Mouse (Mus musculus): ENCODE data around the gene Ptp4a2. TPM values are rescaled to one million over a fixed set of nuclear protein-coding genes. Genes with fewer than 3 reads are reported as not detected.
"Not testable (repeated sequence)": the region's sequence is repeated elsewhere in the genome, so short reads cannot be mapped to it uniquely, and the experiment has no call there.

Ptp4a2 gene
- total RNA-seq, 1 experiment from 2014 or later = 364 TPM

DNA sequence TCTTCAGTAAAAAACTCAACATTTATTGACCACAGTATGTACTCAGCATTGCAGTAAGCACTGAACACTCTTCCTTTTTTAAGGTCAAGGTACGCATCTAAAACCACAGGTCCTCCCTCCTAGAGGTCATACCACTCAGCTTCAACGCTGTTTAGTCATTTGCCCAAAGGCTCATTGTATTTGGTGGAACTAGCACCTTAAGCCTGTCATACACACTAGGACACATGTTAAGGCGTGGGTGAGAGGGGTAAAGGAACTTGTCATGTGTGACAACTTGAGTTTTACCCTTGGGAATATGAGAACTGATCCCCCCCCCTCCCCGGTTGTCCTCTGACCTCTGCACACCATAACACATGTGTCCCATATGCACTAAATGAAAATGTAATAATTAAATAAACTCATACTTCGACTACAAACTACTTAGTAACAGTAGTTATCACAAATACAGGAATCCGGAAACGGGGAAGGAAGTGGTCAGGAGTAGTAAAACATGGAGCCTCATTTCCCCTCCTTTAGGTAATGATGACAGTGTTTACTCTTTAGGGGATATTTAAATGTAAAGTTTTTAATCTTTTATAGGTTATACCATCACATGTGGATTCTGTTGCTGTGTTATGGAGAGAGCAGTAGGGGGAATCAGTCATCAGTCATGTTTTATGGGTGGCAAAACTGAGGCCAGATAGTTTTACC is 29.0 kb downstream of the Ptp4a2 start:
- ATAC-seq (replicated peaks; ENCODE audit: low read depth, poor library complexity, severe bottlenecking) = peak; percentile 63

DNA sequence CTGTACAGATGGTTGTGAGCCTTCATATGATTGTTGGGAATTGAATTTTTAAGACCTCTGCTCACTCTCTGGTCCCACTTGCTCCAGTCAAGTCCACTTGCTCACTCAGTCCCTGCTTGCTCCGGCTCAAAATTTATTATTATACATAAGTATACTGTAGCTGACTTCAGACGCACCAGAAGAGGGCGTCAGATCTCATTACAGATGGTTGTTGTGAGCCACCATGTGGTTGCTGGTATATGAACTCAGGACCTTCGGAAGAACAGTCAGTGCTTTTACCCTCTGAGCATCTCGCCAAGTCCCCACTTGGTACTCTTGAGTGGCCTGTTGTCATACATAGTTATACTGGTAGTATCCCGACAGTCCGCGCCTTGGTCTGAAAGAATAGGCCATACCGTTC is 35.8 kb downstream of the Ptp4a2 start:
- ATAC-seq (replicated peaks; ENCODE audit: low read depth, poor library complexity, severe bottlenecking) = no peak

GRCm38 (mm10) chr4:129850491-129850890 is 39.5 kb downstream of the Ptp4a2 start:
- no peak for ATAC-seq (replicated peaks; ENCODE audit: low read depth, poor library complexity, severe bottlenecking)

GRCm38 (mm10) chr4:129851861-129852260 is 40.8 kb downstream of the Ptp4a2 start:
- ATAC-seq (replicated peaks; ENCODE audit: low read depth, poor library complexity, severe bottlenecking) = no peak

- no peak for ATAC-seq (replicated peaks; ENCODE audit: low read depth, poor library complexity, severe bottlenecking)
These were observed 42.0 kb downstream of the Ptp4a2 start for GRCm38 (mm10) chr4:129853053-129853452.

DNA sequence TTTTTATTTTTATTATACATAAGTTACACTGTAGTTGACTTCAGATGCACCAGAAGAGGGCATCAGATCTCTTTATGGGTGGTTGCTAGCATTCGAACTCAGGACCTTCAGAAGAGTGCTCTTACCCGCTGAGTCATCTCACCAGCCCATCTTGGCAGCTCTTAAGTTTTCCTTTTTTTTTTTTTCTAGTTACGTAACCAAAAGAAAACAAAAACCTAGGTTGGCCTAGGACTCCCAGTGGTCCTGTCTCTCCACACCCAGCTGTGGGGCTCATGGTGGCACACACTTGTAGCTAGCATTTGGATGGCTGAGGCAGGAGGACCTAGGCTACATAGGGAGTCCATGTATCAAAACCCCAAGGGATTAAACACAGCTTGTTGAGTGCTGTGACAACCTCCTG is 43.0 kb downstream of the Ptp4a2 start:
- no peak for ATAC-seq (replicated peaks; ENCODE audit: low read depth, poor library complexity, severe bottlenecking)

DNA sequence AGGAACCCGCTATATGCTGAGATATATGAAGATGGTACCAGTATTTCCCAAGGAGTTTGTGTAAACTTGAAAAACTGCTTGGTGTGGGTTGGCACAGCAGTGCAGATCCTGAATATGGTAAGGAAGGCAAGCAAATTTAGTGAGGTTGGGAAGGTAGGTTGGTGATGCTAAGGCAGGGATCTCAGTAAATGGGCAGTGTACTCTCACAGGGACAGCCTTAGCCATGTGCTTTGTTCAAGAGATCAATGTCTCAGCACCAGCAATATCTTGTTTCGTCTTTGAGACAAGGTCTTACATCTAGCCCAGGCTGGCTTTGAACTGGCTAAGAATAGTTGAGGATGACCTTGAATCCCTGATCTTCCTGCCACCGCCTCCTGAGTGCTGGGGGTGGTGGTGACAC is 43.6 kb downstream of the Ptp4a2 start:
- ATAC-seq (replicated peaks; ENCODE audit: low read depth, poor library complexity, severe bottlenecking) = no peak

DNA sequence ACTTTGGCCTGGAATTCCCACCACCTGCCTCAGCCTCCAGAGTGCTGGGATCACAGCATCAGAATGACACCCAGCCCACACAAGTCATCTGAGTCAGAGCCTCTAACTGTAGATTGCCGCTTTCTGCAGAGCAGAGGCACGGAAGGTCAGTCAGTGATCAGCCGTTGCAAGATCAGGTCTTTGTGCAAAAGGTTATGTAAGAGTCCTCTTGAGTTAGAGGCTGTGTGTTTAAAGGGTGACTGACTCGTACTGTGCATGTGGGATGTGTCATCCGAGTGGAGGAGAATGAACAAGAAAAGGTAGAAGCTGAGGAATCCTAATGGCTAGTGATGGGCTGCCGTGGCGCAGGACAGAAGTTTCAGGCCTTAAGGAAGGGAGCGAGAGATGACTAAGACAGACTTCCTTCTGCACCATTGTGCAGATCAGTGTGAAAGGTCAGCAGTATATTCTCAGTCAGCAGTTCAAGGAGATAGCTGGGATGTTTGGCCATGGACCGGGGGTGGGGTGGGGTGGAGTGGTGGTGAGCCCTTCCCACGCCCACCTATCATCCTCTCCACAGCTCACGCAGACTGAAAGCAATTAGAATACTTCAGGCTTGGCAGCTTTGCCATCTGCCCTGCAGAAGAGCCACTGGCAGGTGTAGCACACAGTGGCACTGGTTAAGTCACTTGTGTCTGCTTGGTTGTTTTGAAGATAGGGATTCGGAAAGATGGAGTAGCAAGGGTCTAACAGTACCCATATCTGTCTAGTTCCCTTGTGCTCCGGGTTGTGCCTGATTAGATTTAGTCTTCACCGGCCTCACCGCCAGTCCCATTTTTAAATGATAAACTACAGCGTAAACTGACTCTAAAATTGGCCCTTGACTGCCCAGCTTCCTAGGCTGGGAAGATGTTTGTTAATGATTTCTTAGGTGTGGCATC is 44.3 kb downstream of the Ptp4a2 start:
- no peak; the same call in 1 of the 2 replicates for ATAC-seq (replicated peaks; ENCODE audit: low read depth, poor library complexity, severe bottlenecking)

GRCm38 (mm10) chr4:129860456-129860855 is 49.4 kb downstream of the Ptp4a2 start:
- ATAC-seq (replicated peaks; ENCODE audit: low read depth, poor library complexity, severe bottlenecking) = no peak

GRCm38 (mm10) chr4:129861400-129861799 is 50.4 kb downstream of the Ptp4a2 start:
- peak; percentile 62 for ATAC-seq (replicated peaks; ENCODE audit: low read depth, poor library complexity, severe bottlenecking)

DNA sequence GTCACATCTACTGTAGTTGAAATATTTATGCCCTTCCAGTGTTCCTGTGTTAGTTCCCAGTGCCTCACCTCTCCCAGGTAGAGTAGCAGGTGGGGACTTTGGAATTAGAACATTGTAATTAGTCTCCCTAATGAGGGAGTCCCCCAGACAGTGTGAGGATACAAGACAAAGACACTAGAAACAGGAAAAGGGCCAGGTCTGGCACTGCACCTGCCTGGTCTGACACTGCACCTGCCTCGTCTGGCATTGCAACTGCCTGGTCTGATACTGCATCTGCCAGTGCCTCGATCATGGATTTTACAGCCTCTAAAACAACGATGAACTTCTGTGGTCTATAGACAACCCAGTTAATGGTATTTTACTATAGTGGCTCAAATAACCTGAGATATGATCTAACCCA is 51.3 kb downstream of the Ptp4a2 start:
- ATAC-seq (replicated peaks; ENCODE audit: low read depth, poor library complexity, severe bottlenecking) = no peak

DNA sequence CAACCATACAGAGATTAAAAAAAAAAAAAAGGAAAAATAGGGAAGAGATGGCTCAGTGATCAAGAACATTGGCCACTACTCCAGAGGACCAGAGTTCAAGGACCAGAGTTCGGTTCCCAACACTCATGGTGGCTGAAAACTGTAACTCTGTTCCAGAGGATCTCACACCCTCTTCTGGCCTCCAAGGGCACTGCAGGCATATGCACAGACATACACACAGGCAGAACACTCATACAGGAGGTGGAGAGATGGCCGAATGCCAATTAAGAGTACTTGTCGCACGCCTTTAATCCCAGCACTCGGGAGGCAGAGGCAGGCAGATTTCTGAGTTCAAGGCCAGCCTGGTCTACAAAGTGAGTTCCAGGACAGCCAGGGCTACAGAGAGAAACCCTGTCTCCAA is 55.2 kb downstream of the Ptp4a2 start:
- not testable (repeated sequence) for ATAC-seq (replicated peaks; ENCODE audit: low read depth, poor library complexity, severe bottlenecking)

- ATAC-seq (replicated peaks; ENCODE audit: low read depth, poor library complexity, severe bottlenecking) = no peak
These were observed 57.2 kb downstream of the Ptp4a2 start for GRCm38 (mm10) chr4:129868211-129868610.

- ATAC-seq (replicated peaks; ENCODE audit: low read depth, poor library complexity, severe bottlenecking) = no peak
These were observed 59.5 kb downstream of the Ptp4a2 start for GRCm38 (mm10) chr4:129870483-129870882.

GRCm38 (mm10) chr4:129872376-129872922 is 61.4 kb downstream of the Ptp4a2 start:
- no peak for ATAC-seq (replicated peaks; ENCODE audit: low read depth, poor library complexity, severe bottlenecking)

- no peak for ATAC-seq (replicated peaks; ENCODE audit: low read depth, poor library complexity, severe bottlenecking)
These were observed 63.8 kb downstream of the Ptp4a2 start for GRCm38 (mm10) chr4:129874805-129875204.

DNA sequence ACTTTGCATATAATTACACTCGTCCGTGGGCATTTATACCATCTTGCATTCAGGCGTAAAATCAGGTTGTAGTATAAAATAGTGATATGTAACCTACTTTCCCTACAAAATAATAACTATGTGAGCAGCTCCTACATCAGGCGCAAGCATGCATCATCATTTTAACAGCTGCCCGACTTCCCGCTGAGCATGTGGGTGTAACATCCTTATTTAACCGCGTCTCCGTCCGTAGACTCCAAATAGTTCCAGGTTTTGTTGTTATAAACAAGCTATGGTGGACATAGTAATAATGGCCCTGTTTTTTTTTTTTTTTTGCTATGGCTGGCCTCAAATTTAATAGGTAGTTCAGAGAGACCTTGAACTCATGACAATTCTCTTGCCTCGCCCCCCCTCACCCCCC is 64.4 kb downstream of the Ptp4a2 start:
- ATAC-seq (replicated peaks; ENCODE audit: low read depth, poor library complexity, severe bottlenecking) = no peak

DNA sequence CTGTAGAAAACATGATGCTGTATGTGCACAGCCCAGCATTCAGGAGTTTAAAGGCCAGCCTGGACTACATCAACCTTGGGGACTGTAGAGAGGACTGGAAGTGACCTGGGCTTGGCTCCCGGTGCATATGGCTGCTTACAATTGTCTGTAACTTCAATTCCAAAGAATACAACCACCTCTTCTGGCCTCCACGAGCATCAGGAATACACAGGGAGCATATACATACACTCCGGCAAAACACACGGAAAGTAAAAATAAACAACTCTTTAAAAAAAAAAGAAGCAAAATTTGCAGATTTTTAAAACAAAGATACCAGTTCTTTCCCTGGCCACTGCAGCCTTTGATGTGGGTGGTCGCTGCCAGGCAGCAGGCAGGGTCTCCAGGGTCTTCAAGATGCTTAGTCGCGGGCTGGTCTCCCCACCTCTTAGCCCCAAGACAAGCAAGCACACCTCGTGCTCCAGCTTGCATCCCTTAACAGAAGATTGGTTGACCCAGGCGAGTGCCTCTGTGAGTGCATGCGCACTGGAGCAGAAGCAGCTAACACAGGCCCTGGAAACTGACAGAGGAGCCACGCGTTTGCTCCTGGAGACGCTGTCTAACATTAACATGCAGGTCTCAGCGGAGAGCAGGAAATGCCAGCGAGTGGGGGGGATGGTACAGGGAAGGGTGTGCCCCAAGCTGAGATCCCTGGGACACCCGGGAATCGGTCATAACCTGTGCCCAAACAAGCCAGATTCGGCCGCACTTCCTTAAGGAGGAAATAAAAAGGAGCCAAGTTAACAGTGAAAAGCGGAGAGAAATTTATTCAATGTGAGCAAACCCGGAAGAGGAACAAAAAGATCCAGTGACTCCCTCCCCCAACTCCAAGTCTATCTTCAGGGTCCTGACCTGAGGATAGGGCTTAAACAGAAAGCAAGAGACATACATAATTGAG is 66.1 kb downstream of the Ptp4a2 start:
- peak; percentile 93 for ATAC-seq (replicated peaks; ENCODE audit: low read depth, poor library complexity, severe bottlenecking)

DNA sequence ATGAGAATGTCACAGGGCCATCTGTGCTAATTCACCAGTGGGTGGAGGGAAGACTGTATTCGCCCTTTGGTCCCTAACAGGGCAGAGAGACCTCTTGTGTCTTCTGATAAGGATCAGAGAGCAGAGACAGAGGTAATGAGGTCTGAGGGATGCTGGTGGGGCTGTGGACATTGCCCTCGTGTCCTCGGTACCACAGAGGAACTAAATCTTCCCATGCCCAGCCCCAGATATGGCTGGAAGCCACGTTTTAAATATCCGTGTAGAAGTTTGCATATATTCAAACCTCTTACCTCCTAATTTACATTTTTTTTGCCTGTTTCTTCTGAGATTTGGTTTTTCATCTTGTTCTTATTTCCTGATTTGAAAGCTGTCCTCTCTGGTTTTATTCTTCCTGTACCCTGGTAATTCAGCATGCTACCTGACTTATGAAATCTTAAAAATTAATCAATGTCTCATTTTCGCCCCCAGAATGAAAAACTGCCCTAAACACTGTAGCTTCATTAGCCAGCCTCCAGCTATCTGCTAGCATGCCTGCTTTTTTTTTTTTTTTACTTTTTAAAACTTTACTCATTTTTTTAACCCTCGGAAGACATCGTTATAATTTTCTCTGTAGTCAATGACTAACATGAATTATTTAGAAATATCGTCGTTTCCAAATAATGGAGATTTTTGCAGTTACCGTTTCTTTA is 67.1 kb downstream of the Ptp4a2 start:
- ATAC-seq (replicated peaks; ENCODE audit: low read depth, poor library complexity, severe bottlenecking) = 0 out of 2 replicates have a peak, but pooled peaks have one; percentile 6
